Mouse (Mus musculus): ENCODE measurements around the gene Btbd3.

- no peak for TF ChIP-seq CTCF (IDR thresholded peaks at IDR 0.05; ENCODE audit: low read depth)
- TF ChIP-seq EP300 (optimal IDR thresholded peaks at IDR 0.05): no peak
Measured at GRCm38 (mm10) chr2:138515531-138515930, 259.2 kb downstream of the Btbd3 start.
